Mouse (Mus musculus): ENCODE measurements at regions not wholly inside any gene's neighbourhood (a gene's known extent, or its start where the extent isn't known, plus 50 kb on each side); places are given as distances from the start of the nearest gene placed in this dataset.

DNA sequence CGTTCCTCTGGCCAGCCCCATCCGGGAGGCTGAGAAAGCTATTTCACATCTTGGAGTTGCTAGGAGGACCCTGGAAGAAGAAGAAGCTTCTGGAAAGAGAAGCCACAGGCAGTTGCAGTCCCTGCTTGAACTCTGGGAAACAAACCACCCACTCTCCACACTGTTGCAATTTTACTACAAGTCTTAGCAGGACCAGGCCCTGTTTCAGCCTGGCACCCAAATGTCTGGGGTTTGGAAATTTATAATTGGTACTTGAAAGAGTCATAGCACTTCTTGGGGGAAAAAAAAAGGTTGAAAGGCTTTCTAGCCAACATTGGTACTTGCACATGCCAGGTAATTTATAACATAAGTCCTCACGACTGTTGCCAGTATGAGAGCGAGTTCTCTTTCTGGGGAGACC, 57.9 kb upstream of the Neo1 start:
- no peak for TF ChIP-seq EP300 (IDR thresholded peaks at IDR 0.05; ENCODE audit: low read depth)
- no peak for TF ChIP-seq CTCF (IDR thresholded peaks at IDR 0.05; ENCODE audit: low read depth)
